Mouse (Mus musculus): ENCODE measurements around the gene Cdkn3.

- TF ChIP-seq POLR2A (IDR thresholded peaks at IDR 0.05; ENCODE audit: extremely low read depth, insufficient read depth, low read length) (no peak), CTCF (IDR thresholded peaks at IDR 0.05; ENCODE audit: low read depth, low read length) (no peak)
Measured at GRCm38 (mm10) chr14:46778756-46779155, 18.4 kb downstream of the Cdkn3 start.
